Mouse (Mus musculus) spleen, adult 2 months (tissue): Measurements from ENCODE around the gene Psmc2.

Source experiments
- CTCF ChIP-seq: fragments of 200-500 bp; IDR thresholded peaks from 2 replicates; pipeline ENCODE4 v1.5.1; 2011; ENCODE audit warnings: mild to moderate bottlenecking, inconsistent platforms; ENCODE audit not compliant: insufficient read depth, insufficient read length, insufficient replicate concordance; ENCODE audit errors: extremely low read depth
- POLR2A ChIP-seq: fragments of 200-500 bp; IDR thresholded peaks from 2 replicates; pipeline ENCODE4 v1.6.1; 2011; ENCODE audit warnings: low read depth, low read length, inconsistent platforms

GRCm38 (mm10) chr5:21851679-21852340, 66.7 kb downstream of the Psmc2 start:
- TF ChIP-seq CTCF (no peak), POLR2A (no peak)
